Mouse (Mus musculus): ENCODE results near the gene Tasp1. TPM values are rescaled to one million over a fixed set of nuclear protein-coding genes. Genes with fewer than 3 reads are reported as not detected.
"Not testable (repeated sequence)": the region's sequence is repeated elsewhere in the genome, so short reads cannot be mapped to it uniquely, and the experiment has no call there.

The Tasp1 gene
- polyA plus RNA-seq, 1 experiment from 2014 or later = 15.1 TPM

GRCm38 (mm10) chr2:140096034-140096433 lies 29.4 kb upstream of the Tasp1 start:
- H3K27me3 ChIP-seq (ENCODE audit: control insufficient read depth, insufficient read depth, low read length) = no peaks in the 10 kb centered on the region
- H3K4me3 ChIP-seq (ENCODE audit: low read depth, low read length) = no peak overlapping the region
- WGBS = 93% methylated on average over 5 of the region's 5 CpGs
- no peak overlapping the region for H3K9ac ChIP-seq (ENCODE audit: low read length)
- H3K9me3 ChIP-seq (ENCODE audit: control insufficient read depth, low read length) = no peaks in the 10 kb centered on the region
- no peaks in the 10 kb centered on the region for H3K36me3 ChIP-seq (ENCODE audit: control insufficient read depth, insufficient read depth, low read length)
- DNase-seq (ENCODE audit: low spot score) = no peak
- H3K4me1 ChIP-seq (ENCODE audit: control insufficient read depth, insufficient read depth, low read length) = no peaks in the 10 kb centered on the region
- no peak overlapping the region for H3K4me2 ChIP-seq (ENCODE audit: low read depth)
- ATAC-seq (ENCODE audit: insufficient read depth, low FRiP score, low TSS enrichment) = no peak
- H3K27ac ChIP-seq (ENCODE audit: low read depth, low read length) = no peak overlapping the region

- 94% methylated on average over 5 of the region's 5 CpGs for WGBS
- H3K9me3 ChIP-seq (ENCODE audit: control insufficient read depth, low read length) = no peaks in the 10 kb centered on the region
- H3K4me3 ChIP-seq (ENCODE audit: low read depth, low read length) = no peak overlapping the region
- no peaks in the 10 kb centered on the region for H3K36me3 ChIP-seq (ENCODE audit: control insufficient read depth, insufficient read depth, low read length)
- H3K27me3 ChIP-seq (ENCODE audit: control insufficient read depth, insufficient read depth, low read length) = no peaks in the 10 kb centered on the region
- no peak for DNase-seq (ENCODE audit: low spot score)
- H3K4me1 ChIP-seq (ENCODE audit: control insufficient read depth, insufficient read depth, low read length) = no peaks in the 10 kb centered on the region
- H3K4me2 ChIP-seq (ENCODE audit: low read depth) = no peak overlapping the region
- no peak overlapping the region for H3K27ac ChIP-seq (ENCODE audit: low read depth, low read length)
- no peak for ATAC-seq (ENCODE audit: insufficient read depth, low FRiP score, low TSS enrichment)
- no peak overlapping the region for H3K9ac ChIP-seq (ENCODE audit: low read length)
Observed at GRCm38 (mm10) chr2:140093433-140093832, 26.8 kb upstream of the Tasp1 start.

- 95% methylated on average over 7 of the region's 7 CpGs for WGBS
- Histone ChIP-seq H3K9me3 (ENCODE audit: control insufficient read depth, low read length) (no peaks in the 10 kb centered on the region), H3K4me2 (ENCODE audit: low read depth) (no peak overlapping the region), H3K36me3 (ENCODE audit: control insufficient read depth, insufficient read depth, low read length) (no peaks in the 10 kb centered on the region), H3K9ac (ENCODE audit: low read length) (no peak overlapping the region), H3K4me1 (ENCODE audit: control insufficient read depth, insufficient read depth, low read length) (no peaks in the 10 kb centered on the region), H3K27me3 (ENCODE audit: control insufficient read depth, insufficient read depth, low read length) (no peaks in the 10 kb centered on the region), H3K27ac (ENCODE audit: low read depth, low read length) (no peak overlapping the region), H3K4me3 (ENCODE audit: low read depth, low read length) (no peak overlapping the region)
- DNase-seq (ENCODE audit: low spot score) (no peak), ATAC-seq (ENCODE audit: insufficient read depth, low FRiP score, low TSS enrichment) (no peak)
Observed at GRCm38 (mm10) chr2:140084245-140084644, 17.6 kb upstream of the Tasp1 start.

GRCm38 (mm10) chr2:140080747-140081577 lies 14.4 kb upstream of the Tasp1 start:
- H3K27me3 ChIP-seq (ENCODE audit: control insufficient read depth, insufficient read depth, low read length) = no peaks in the 10 kb centered on the region
- H3K4me3 ChIP-seq (ENCODE audit: low read depth, low read length) = no peak overlapping the region
- H3K9ac ChIP-seq (ENCODE audit: low read length) = no peak overlapping the region
- no peak for ATAC-seq (ENCODE audit: insufficient read depth, low FRiP score, low TSS enrichment)
- no peaks in the 10 kb centered on the region for H3K9me3 ChIP-seq (ENCODE audit: control insufficient read depth, low read length)
- H3K4me2 ChIP-seq (ENCODE audit: low read depth) = no peak overlapping the region
- H3K36me3 ChIP-seq (ENCODE audit: control insufficient read depth, insufficient read depth, low read length) = no peaks in the 10 kb centered on the region
- 91% methylated on average over 11 of the region's 11 CpGs for WGBS
- H3K4me1 ChIP-seq (ENCODE audit: control insufficient read depth, insufficient read depth, low read length) = no peaks in the 10 kb centered on the region
- DNase-seq (ENCODE audit: low spot score) = no peak
- H3K27ac ChIP-seq (ENCODE audit: low read depth, low read length) = no peak overlapping the region

- not testable (repeated sequence) for H3K36me3 ChIP-seq (ENCODE audit: control insufficient read depth, insufficient read depth, low read length); DNase-seq (ENCODE audit: low spot score); H3K4me1 ChIP-seq (ENCODE audit: control insufficient read depth, insufficient read depth, low read length); ATAC-seq (ENCODE audit: insufficient read depth, low FRiP score, low TSS enrichment); H3K9ac ChIP-seq (ENCODE audit: low read length); H3K4me3 ChIP-seq (ENCODE audit: low read depth, low read length); H3K9me3 ChIP-seq (ENCODE audit: control insufficient read depth, low read length); H3K27me3 ChIP-seq (ENCODE audit: control insufficient read depth, insufficient read depth, low read length); H3K4me2 ChIP-seq (ENCODE audit: low read depth); H3K27ac ChIP-seq (ENCODE audit: low read depth, low read length)
Observed at GRCm38 (mm10) chr2:140079284-140079683, 12.7 kb upstream of the Tasp1 start.

- no peak overlapping the region for H3K4me2 ChIP-seq (ENCODE audit: low read depth)
- ATAC-seq (ENCODE audit: insufficient read depth, low FRiP score, low TSS enrichment) (no peak), DNase-seq (ENCODE audit: low spot score) (no peak)
- H3K4me3 ChIP-seq (ENCODE audit: low read depth, low read length) = no peak overlapping the region
- H3K9me3 ChIP-seq (ENCODE audit: control insufficient read depth, low read length) = no peaks in the 10 kb centered on the region
- no peaks in the 10 kb centered on the region for H3K36me3 ChIP-seq (ENCODE audit: control insufficient read depth, insufficient read depth, low read length)
- H3K9ac ChIP-seq (ENCODE audit: low read length) = no peak overlapping the region
- H3K27ac ChIP-seq (ENCODE audit: low read depth, low read length) = no peak overlapping the region
- no peaks in the 10 kb centered on the region for H3K4me1 ChIP-seq (ENCODE audit: control insufficient read depth, insufficient read depth, low read length)
- H3K27me3 ChIP-seq (ENCODE audit: control insufficient read depth, insufficient read depth, low read length) = no peaks in the 10 kb centered on the region
- 61% methylated on average over 6 of the region's 6 CpGs for WGBS
Observed at GRCm38 (mm10) chr2:140078600-140079280, 12.1 kb upstream of the Tasp1 start.

GRCm38 (mm10) chr2:140077476-140077875 lies 10.9 kb upstream of the Tasp1 start:
- ATAC-seq (ENCODE audit: insufficient read depth, low FRiP score, low TSS enrichment) = no peak
- DNase-seq (ENCODE audit: low spot score) = no peak

GRCm38 (mm10) chr2:140075150-140075549 lies 8.5 kb upstream of the Tasp1 start:
- Histone ChIP-seq H3K9ac (ENCODE audit: low read length) (no peak overlapping the region), H3K9me3 (ENCODE audit: control insufficient read depth, low read length) (no peaks in the 10 kb centered on the region), H3K27ac (ENCODE audit: low read depth, low read length) (no peak overlapping the region), H3K36me3 (ENCODE audit: control insufficient read depth, insufficient read depth, low read length) (no peaks in the 10 kb centered on the region), H3K4me2 (ENCODE audit: low read depth) (no peak overlapping the region), H3K4me3 (ENCODE audit: low read depth, low read length) (no peak overlapping the region), H3K27me3 (ENCODE audit: control insufficient read depth, insufficient read depth, low read length) (no peaks in the 10 kb centered on the region), H3K4me1 (ENCODE audit: control insufficient read depth, insufficient read depth, low read length) (no peaks in the 10 kb centered on the region)
- ATAC-seq (ENCODE audit: insufficient read depth, low FRiP score, low TSS enrichment) = no peak
- 85% methylated on average over 3 of the region's 3 CpGs for WGBS
- DNase-seq (ENCODE audit: low spot score) = no peak

More at GRCm38 (mm10) chr2:140077476-140077875, 10.9 kb upstream of the Tasp1 start:
- Histone ChIP-seq H3K27ac (ENCODE audit: low read depth, low read length) (no peak overlapping the region), H3K9ac (ENCODE audit: low read length) (no peak overlapping the region), H3K4me2 (ENCODE audit: low read depth) (no peak overlapping the region), H3K4me3 (ENCODE audit: low read depth, low read length) (no peak overlapping the region), H3K4me1 (ENCODE audit: control insufficient read depth, insufficient read depth, low read length) (no peaks in the 10 kb centered on the region), H3K27me3 (ENCODE audit: control insufficient read depth, insufficient read depth, low read length) (no peaks in the 10 kb centered on the region), H3K36me3 (ENCODE audit: control insufficient read depth, insufficient read depth, low read length) (no peaks in the 10 kb centered on the region), H3K9me3 (ENCODE audit: control insufficient read depth, low read length) (no peaks in the 10 kb centered on the region)
- WGBS = 25% methylated on average over 1 of the region's 1 CpGs

GRCm38 (mm10) chr2:140067516-140067915 lies 911 bp upstream of the Tasp1 start:
- H3K4me2 ChIP-seq (ENCODE audit: low read depth) = no peak overlapping the region
- no peak for DNase-seq (ENCODE audit: low spot score)
- H3K27me3 ChIP-seq (ENCODE audit: control insufficient read depth, insufficient read depth, low read length) = no peaks in the 10 kb centered on the region
- ATAC-seq (ENCODE audit: insufficient read depth, low FRiP score, low TSS enrichment) = no peak
- 55% methylated on average over 4 of the region's 4 CpGs for WGBS
- no peaks in the 10 kb centered on the region for H3K9me3 ChIP-seq (ENCODE audit: control insufficient read depth, low read length)
- H3K27ac ChIP-seq (ENCODE audit: low read depth, low read length) = no peak overlapping the region
- no peak overlapping the region for H3K9ac ChIP-seq (ENCODE audit: low read length)
- no peaks in the 10 kb centered on the region for H3K4me1 ChIP-seq (ENCODE audit: control insufficient read depth, insufficient read depth, low read length)
- no peaks in the 10 kb centered on the region for H3K36me3 ChIP-seq (ENCODE audit: control insufficient read depth, insufficient read depth, low read length)
- no peak overlapping the region for H3K4me3 ChIP-seq (ENCODE audit: low read depth, low read length)
